Mouse (Mus musculus) liver, postnatal 0 days (tissue): ENCODE results near the gene Pigo. TPM values are rescaled to one million over a fixed set of nuclear protein-coding genes. Genes with fewer than 3 reads are reported as not detected.

Experiments used
- ATAC-seq: fragments of 200-750 bp; cut with Nextera tagmentation; 2 replicates; pipeline ENCODE4 v1.8.0; 2017; ENCODE audit warnings: mild to moderate bottlenecking, moderate library complexity
- DNase-seq: peaks from one replicate; pipeline ENCODE4 v3.0.0-alpha.2; 2016
- H3K27ac ChIP-seq: fragments of 300-500 bp; sonication (generic); 2 replicates; pipeline ENCODE4 v1.5.1; 2014; ENCODE audit warnings: antibody characterized with exemption, moderate library complexity, mild to moderate bottlenecking, low read depth
- H3K27me3 ChIP-seq: fragments of 300-500 bp; sonication (generic); 2 replicates; pipeline ENCODE4 v1.6.1; 2014; ENCODE audit warnings: low read length, control low read depth, mixed read lengths; ENCODE audit not compliant: insufficient read depth
- H3K36me3 ChIP-seq: fragments of 300-500 bp; sonication (generic); replicated peaks from 2 replicates; pipeline ENCODE4 v1.6.1; 2014; ENCODE audit warnings: mild to moderate bottlenecking, control low read depth, low read length, moderate library complexity, mixed read lengths; ENCODE audit not compliant: insufficient read depth
- H3K4me1 ChIP-seq: fragments of 300-500 bp; sonication (generic); 2 replicates; pipeline ENCODE4 v1.6.1; 2014; ENCODE audit warnings: antibody characterized with exemption, mild to moderate bottlenecking, control low read depth; ENCODE audit not compliant: insufficient read depth
- H3K4me2 ChIP-seq: fragments of 300-500 bp; sonication (generic); 2 replicates; pipeline ENCODE4 v1.6.1; 2014; ENCODE audit warnings: low read depth, mild to moderate bottlenecking, low read length, moderate library complexity, mixed read lengths
- H3K4me3 ChIP-seq: fragments of 300-500 bp; sonication (generic); 2 replicates; pipeline ENCODE4 v1.5.1; 2014; ENCODE audit warnings: low read depth, low read length
- H3K9ac ChIP-seq: fragments of 300-500 bp; sonication (generic); replicated peaks from 2 replicates; pipeline ENCODE4 v1.6.1; 2014; ENCODE audit warnings: mild to moderate bottlenecking, moderate library complexity
- H3K9me3 ChIP-seq: fragments of 300-500 bp; sonication (generic); 2 replicates; pipeline ENCODE4 v1.6.1; 2016; ENCODE audit warnings: mild to moderate bottlenecking, control low read depth, low read length, mixed read lengths
- CTCF ChIP-seq: sonication (generic); IDR thresholded peaks from 2 replicates; pipeline ENCODE4 v1.5.1; 2016; ENCODE audit warnings: antibody characterized with exemption, low read depth
- EP300 ChIP-seq: IDR thresholded peaks from 2 replicates; pipeline ENCODE4 v1.6.1; 2016; ENCODE audit warnings: antibody characterized with exemption, low read depth, mild to moderate bottlenecking
- WGBS: fragments of 180-500 bp; shearing (Covaris S2); extraction: QIAGEN DNeasy Blood & Tissue Kit; methylation state at CpG from one replicate; pipeline ENCODE4 v1.1.7; 2014; ENCODE audit not compliant: insufficient replicate concordance; 5-methylcytosine and 5-hydroxymethylcytosine counted together
- polyA plus RNA-seq: library from polyadenylated mRNA; unstranded; fragments of >200 nt; fragmentation: Nextera tagmentation; extraction: Ambion mirVana; gene quantifications from 2 replicates; pipeline ENCODE4 v1.2.1, GENCODE M21; 2015

The Pigo gene
- polyA plus RNA-seq, 1 experiment from 2014 or later = 8.3 TPM

DNA sequence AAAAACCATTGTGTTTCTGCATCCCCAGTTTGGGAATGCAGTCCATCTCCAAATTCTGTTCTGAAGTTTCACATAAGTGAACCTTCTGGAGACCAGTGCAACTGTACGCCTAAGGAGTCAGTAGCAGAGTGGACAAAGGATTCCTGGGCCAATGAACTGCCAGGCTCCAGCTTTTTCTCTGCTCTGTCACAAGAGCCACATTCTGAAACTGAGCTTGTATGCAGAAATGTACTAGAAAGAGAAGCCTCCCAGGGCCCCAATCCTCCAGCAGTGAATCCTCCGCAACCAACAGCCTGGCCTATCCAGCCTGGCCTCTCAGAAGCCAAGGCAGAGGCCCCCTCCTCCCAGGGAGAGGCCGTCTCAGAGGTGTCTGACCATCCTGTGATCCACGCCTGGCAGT is 52.7 kb downstream of the Pigo start:
- no peaks in the 10 kb centered on the region for H3K27me3 ChIP-seq
- DNase-seq (no peak), ATAC-seq (no peak)
- H3K4me3 ChIP-seq = no peak overlapping the region
- H3K36me3 ChIP-seq = 0 out of 2 replicates have a peak, but pooled peaks cover 3% of the 10 kb centered on the region
- H3K9me3 ChIP-seq = no peaks in the 10 kb centered on the region
- no peaks in the 10 kb centered on the region for H3K4me1 ChIP-seq
- whole genome bisulfite sequencing = 76% methylated on average over 4 of the region's 4 CpGs
- H3K9ac ChIP-seq = no peak overlapping the region
- no peak overlapping the region for H3K27ac ChIP-seq
- no peak overlapping the region for H3K4me2 ChIP-seq
- no peak for TF ChIP-seq EP300
- TF ChIP-seq CTCF = no peak

DNA sequence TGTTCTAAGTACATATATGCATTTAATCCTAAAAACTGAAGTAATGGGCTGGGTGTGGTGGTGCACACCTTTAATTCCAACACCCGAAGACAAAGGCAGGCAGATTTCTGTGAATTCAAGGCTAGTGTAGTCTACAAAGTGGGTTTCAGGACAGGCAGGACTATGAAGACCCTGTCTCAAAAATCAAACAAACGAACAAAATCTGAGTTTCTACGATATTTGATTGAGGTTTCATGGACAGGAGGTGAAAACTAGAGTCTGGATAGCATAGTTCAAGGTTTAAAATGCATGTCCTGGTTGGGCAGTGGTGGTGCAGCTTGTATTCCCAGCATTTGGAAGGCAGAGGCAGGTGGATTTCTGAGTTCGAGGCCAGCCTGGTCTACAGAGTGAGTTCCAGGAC is 56.3 kb downstream of the Pigo start, which contains the start of gene 1700022I11Rik:
Gene 1700022I11Rik (plus strand): TSS at position 301 of the 400 bp plus-strand sequence.
- H3K4me1 ChIP-seq = no peaks in the 10 kb centered on the region
- H3K36me3 ChIP-seq = no peaks in the 10 kb centered on the region
- no peak within 1 kb of the TSS for H3K27ac ChIP-seq
- WGBS = 81% methylated on average over 4 of the region's 4 CpGs
- H3K27me3 ChIP-seq = no peaks in the 10 kb centered on the region
- no peak within 1 kb of the TSS for H3K4me2 ChIP-seq
- TF ChIP-seq EP300 (no peak), CTCF (no peak)
- ATAC-seq (no peak), DNase-seq (no peak)
- no peak within 1 kb of the TSS for H3K4me3 ChIP-seq
- H3K9ac ChIP-seq = no peak within 1 kb of the TSS
- no peaks in the 10 kb centered on the region for H3K9me3 ChIP-seq

Other genes starting within 250 kb of the Pigo start
- 0.04 TPM in 2 replicates for gene Fam205a1, start 171.9 kb downstream of the Pigo start, polyA plus RNA-seq
- 0.05 TPM in 1 of 2 replicates, not detected in the other for gene Gm12394, start 169.0 kb downstream of the Pigo start, polyA plus RNA-seq
- 0.22 and 0.39 TPM in 2 replicates for gene Fam205c, start 151.6 kb downstream of the Pigo start, polyA plus RNA-seq
- 0.11 and 0.12 TPM in 2 replicates for gene Phf24, start 109.2 kb downstream of the Pigo start, polyA plus RNA-seq
- 0.73 and 1.0 TPM in 2 replicates for gene Dnajb5, start 76.0 kb downstream of the Pigo start, polyA plus RNA-seq
- gene 1700022I11Rik, start 56.2 kb downstream of the Pigo start, polyA plus RNA-seq = 0.17 TPM in 1 of 2 replicates, not detected in the other
- 127 and 145 TPM in 2 replicates for gene Vcp, start 25.3 kb downstream of the Pigo start, polyA plus RNA-seq
- 4.5 and 5.5 TPM in 2 replicates for gene Fancg, start 15.3 kb downstream of the Pigo start, polyA plus RNA-seq
- 114 and 116 TPM in 2 replicates for gene Stoml2, start 5.9 kb upstream of the Pigo start, polyA plus RNA-seq
- 11.3 and 11.7 TPM in 2 replicates for gene Fam214b, start 20.4 kb upstream of the Pigo start, polyA plus RNA-seq
- gene Unc13b, start 33.1 kb upstream of the Pigo start, polyA plus RNA-seq = 0.37 and 0.52 TPM in 2 replicates
- gene Atp8b5, start 241.3 kb upstream of the Pigo start, polyA plus RNA-seq = 0.02 and 0.13 TPM in 2 replicates